Mouse (Mus musculus): Measurements from ENCODE around the gene Sds.
A peak's percentile ranks its signal among the peaks of the same experiment; 100 is the strongest.

Sds gene

DNA sequence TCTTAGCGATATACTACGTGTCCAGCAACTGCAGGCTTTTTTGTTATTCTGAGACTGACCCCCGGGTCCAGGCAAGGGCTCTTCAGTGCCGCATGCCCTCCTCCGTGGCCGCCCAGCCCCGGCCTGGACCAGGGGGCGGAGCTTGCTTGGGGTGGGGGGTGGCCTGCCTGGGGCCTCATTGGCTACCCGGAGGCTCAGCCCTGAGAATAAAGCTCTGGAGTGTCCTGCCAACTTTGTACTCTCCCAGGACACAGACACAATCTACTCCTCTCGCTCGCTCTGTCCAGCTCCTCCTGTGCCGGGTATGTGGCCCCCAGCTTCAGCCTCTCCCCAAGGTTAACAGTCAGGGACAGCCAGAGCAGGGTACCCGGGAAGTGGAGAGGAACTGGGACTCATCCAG lies at the start of gene Sds:
Gene Sds, plus strand, starts transcription at position 231 of the 400 bp plus-strand sequence.
- no peak for DNase-seq (ENCODE audit: low read depth, low spot score)

DNA sequence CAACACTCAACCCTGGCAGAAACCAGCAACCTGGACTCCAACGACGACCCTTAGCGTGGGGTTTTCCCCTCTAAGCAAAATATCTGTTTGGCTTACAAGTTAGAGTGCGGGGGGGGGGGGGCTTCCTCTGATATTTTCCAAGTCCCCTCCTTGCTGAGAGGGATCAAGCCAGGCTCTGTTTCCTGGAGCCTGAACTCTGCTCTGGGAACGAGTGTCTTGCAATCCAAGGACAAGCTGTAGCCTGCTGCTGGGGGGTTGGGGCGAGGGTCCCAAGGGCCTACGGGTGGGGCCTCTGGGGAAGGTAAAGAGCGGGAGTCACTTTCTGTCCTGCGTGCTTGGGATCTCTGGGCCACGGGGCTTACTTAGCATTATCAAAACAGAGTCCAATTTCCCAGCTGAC lies 49.8 kb upstream of the Sds start:
- DNase-seq (ENCODE audit: low read depth, low spot score), result no peak

DNA sequence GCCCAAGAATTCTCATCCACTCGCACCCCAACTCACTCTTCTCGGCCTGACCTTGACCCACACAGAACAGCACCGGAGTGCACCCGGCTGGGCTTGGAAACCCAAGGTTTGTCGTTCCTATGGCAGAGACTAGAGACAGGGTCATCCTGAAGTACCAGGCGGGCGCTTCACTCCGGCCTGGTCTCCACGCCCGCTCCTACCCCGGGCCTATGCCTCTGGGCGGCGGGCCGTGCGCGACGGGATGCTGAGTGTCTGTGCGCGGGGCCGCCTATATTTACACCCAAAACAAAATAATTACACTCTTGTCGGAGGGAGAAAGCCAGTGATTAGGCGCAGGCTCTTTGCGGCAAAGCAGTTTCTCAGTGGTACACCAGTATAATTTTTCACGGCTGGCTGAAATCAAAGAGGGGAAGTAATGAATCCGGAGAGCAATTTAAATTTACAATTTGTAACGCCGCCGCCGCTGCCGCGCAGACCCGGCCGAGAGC lies 48.8 kb upstream of the Sds start:
- no peak for DNase-seq (ENCODE audit: low read depth, low spot score)

DNA sequence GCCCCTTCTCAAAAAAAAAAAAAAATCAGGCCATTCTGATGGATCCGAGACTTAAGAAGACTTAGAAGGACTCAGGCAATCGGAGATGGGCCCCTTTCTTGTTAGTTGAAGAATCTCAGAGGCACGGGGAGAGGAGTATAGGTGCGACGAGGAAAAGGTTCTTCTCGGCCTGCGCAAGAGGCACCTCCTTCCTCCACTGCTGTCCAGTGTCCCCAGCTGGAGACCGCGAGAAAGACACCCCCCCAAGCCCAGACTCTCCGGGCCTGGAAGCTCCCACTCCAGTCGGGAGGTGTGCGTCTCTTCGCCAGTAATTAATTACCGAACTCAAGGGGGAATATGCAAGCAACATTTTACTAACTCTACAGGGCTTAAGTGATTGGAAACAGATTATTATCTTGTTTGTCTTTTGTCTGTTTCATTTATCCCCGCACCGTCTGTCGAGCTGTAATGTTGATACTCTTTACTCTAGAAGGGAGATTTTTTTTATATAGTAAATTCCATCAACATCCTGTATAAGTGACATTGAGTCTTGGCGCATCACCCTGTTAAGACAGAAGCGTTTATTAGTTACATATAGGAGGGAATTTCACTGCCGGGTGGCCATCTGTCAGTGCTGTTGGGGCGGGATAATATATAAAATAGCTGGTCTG lies 48.0 kb upstream of the Sds start:
- DNase-seq (ENCODE audit: low read depth, low spot score), result no peak

DNA sequence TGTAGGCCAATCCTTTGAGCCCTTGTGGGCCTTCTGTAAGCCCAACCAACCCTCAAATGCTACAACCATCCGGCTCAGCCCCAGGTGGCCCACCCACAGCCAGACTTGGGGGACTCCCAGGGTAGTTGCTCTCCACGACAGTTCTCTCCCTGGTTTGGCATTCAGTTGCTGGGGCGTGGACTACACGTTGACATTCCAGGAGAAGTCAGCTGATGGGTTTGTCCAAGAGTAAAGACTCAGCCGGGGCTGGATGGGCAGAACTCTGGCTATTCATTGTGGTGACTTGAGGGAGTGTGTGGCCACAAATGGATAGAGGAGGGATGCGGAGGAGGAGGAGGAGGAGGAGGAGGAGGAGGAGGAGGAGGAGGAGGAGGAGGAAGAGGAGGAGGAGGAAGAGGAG lies 47.3 kb upstream of the Sds start:
- no peak for DNase-seq (ENCODE audit: low read depth, low spot score)

DNA sequence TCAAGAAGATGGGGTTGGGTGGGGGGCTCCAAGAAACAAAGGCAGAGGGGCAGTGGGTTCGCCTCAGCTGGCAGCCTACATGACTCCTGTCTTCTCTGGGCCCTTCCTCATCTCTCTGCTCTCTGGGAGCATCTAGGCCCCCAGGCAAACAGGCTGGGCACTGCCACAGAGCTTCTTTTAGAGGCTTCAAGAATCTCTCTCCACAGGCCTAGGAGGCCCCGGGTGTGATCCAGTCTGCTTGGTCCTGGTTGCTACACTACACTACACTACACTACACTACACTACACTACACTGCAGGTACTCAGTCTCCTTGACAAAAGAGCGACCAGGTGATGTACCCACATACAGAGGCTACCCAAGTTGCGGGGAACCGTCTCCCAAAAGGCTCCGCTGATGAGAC lies 46.6 kb upstream of the Sds start:
- DNase-seq (ENCODE audit: low read depth, low spot score), result no peak

DNA sequence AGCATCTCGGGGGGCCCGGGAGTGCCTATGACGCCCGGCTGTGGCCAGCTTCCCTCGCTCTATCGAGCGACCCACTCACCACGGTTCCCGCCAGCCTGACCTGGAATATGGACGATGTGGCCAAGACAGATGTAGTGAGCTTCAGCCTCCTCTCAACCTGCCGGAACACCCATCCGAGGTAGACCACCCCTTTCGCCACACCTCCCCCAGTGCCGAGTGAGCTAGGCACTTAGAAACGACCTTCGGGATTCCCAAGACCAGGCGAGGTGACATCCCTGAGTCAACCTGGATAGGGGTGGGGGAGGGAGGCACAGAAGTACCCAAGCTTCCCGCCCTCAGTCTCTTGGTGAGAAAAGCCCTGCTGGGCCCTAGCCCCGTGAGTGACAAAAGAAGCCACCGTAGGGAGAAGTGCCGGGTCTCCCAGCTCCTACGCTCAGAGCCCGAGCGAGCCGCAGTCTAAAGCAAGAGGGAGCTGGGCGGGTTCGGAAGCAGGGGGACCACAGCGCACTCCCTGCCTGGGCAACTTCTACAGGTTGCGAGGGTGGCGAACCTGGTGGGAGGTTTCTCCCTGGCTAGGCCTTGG lies 45.2 kb upstream of the Sds start:
- no peak for DNase-seq (ENCODE audit: low read depth, low spot score)

DNA sequence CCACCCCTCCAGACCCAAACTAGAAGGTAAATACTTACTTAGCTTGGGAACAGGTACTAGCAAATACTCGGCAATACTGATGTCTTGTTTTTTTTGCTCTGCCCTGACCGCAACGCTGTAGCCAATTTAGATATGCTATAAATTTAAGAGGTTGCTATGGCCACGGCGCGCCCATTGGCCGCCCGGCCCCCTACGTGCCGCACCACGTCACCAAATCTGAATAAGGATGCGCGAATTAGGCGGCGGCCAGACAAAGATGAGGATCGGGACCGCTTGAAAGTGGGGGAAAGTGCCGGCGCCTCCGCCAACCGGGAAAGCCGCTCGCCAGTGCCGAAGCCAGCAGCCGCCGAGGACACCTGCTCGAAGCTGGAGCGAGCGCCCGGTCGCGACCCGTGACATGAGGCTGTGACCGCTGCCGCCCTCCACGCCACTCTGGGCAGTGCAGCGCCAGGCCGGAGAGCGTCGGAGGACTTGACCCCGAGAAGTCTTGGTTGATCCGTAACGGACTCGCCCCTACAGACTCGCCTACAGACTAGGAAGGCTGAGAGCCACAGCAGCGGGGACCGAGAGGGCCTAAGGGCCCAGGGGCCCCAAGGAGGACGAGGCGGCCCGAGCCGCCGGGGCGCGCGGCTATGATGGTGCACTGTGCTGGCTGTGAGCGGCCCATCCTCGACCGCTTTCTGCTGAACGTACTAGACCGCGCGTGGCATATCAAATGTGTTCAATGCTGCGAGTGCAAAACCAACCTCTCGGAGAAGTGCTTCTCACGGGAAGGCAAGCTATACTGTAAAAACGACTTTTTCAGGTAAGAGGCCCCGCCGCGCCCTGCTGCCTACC lies 44.5 kb upstream of the Sds start, which contains the start of gene Lhx5:
Gene Lhx5, plus strand, starts transcription at position 51 of the 837 bp plus-strand sequence.
- DNase-seq (ENCODE audit: low read depth, low spot score), result peak; percentile 62

DNA sequence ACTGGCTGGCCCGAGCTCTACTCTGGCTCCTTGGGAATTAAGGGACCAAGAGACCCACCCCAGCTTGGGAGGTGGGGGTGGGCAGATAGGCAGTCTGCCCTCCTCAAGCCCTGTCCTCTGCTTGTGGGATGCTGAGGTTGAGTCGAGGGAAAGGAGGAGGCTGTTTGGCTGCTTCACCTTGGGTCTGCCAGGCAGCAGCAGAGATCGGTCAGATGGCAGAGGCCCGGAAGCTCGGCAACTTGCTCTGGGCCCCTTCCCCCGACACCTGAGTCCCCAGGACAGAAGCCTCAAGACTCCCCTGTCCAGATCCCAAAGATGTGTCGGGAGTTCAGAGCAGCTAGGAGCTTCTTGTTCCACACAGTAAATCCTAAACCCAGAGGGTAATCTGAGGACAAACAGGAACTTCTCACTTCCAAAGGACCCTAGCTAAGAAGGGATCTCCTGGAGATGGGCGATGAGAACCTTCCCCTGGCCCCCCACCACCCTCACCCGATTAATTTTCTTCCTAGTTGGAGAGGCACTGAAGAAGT lies 43.8 kb upstream of the Sds start:
- DNase-seq (ENCODE audit: low read depth, low spot score), result no peak

DNA sequence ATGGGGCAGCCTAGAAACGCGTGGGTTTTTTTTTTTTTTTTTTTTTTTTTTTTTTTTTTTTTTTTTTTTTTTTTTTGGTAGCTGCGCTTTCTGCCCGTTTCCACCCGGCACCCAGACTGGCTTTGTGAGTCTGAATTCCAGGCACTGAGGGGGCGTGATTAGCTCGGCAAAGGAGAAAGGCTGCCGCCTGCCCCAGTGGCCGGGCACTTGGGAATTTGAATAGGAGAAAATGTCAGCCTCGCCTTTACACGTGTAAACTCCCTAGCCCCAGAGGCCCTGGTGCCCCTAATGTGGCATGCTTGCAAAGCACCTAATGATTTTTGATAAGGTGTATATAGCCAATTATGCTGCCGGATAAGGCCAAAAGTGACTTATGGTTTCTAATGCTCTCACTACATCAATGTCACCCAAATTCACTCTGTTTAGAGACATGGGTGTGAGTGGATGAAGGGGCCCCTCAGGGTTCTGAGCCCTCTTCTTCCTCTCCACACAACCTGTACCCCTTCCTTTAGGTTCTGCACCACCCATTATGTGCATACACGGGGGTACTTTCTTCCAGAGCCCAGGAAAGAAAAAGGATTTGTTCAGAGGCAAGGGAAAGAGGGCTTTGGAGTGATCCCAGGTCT lies 43.1 kb upstream of the Sds start:
- DNase-seq (ENCODE audit: low read depth, low spot score), result no peak

DNA sequence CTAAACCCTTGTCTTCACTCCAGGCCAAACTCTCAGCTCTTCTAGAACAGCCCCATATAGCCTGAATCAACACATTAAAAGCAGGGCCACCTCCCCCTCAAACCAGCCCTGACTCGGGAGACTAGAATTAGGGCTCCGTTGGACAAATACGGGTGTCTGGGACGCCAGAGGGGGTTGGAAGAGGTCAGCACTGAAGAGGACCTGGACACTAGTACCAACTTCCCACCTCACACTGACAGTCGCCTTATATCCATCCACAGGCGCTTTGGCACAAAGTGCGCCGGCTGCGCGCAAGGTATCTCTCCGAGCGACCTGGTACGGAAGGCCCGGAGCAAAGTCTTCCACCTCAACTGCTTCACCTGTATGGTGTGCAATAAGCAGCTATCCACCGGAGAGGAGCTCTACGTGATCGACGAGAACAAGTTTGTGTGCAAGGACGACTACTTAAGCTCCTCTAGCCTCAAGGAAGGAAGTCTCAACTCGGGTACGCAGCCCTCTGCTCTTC lies 42.0 kb upstream of the Sds start:
- no peak for DNase-seq (ENCODE audit: low read depth, low spot score)

DNA sequence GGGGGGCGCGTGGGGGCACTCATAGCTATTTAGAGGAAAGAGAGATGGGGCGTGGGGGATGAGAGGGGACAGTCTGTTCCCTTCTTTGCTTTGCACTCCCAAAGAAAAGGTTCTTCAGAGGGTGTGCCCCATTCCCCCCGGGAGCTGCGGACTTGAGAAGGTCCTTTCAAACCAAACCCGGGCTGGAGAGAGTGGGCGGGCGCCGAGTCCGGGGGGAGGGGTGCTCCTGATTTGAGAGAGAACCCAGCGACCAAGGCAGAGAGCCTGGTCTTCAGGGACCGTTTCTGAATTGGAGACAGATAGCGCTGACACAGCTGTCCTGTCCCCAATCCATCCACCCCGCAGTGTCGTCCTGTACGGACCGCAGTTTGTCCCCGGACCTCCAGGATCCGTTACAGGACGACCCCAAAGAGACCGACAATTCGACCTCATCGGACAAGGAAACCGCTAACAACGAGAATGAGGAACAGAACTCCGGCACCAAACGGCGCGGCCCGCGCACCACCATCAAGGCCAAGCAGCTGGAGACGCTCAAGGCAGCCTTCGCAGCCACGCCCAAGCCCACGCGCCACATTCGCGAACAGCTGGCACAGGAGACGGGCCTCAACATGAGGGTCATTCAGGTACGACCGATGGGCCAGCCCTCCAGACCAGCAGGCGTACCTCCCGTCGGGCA lies 41.2 kb upstream of the Sds start:
- DNase-seq (ENCODE audit: low read depth, low spot score), result no peak

DNA sequence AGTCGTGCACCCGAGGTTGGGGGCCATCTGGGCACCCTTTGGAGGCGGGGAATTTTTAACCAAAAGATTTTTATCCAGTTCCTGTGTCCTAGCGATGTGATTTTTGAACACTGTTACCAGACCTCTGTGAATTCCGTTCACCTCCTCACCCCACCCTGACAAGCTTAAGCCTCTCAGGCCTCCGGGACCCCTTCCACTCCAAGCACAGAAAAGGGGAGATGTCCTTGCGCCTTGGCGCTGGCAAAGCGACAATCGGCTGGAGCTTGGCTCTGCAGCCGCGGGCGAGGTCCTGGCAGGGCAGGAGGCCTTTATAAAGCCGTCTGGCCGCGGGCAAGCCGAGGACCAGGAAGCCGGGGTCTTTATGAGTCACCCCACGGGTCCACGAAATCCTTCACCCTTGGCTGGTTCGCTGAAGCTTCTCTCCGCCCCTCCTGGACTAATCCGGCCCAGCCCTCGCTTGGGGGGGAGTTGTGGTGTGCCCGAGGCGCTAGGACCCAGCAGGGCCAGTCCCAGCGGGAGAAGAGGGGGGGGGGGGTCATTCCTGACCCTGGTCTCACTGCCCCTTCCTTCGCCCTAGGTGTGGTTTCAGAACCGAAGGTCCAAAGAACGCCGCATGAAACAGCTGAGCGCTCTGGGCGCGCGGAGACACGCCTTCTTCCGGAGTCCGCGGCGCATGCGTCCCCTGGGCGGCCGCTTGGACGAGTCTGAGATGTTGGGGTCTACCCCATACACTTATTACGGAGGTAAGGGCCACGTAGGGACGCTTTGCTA lies 40.4 kb upstream of the Sds start:
- DNase-seq (ENCODE audit: low read depth, low spot score), result no peak

DNA sequence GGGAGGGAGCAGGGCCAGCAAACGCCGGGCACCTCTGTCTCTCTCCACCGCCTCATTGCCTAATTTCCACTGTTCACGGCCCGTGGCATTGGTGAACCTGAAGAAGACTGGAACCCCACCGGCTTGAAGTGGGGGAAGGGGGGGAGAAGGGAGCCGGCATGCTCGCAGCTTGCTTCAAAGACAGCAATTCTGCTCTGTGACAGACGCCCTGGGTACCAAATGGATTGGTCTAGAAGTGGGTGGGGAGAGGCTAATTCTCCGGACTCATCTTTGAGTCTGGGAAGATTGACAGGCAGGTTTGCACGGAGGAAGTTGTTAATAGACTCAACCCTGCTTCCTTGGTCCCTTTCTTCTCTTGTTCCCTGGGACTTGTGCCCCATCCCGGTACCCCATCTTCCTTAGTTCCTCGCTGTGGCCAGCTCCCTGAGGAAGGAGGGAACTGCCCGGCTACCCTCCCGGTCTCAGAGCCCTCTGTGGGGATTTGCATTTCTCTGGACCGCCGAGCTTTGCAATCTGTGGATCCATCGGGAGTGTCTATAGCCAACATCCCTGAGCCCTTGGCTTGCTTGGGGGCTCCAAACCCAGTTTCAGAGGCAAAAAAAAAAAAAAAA lies 39.3 kb upstream of the Sds start:
- DNase-seq (ENCODE audit: low read depth, low spot score), result no peak

DNA sequence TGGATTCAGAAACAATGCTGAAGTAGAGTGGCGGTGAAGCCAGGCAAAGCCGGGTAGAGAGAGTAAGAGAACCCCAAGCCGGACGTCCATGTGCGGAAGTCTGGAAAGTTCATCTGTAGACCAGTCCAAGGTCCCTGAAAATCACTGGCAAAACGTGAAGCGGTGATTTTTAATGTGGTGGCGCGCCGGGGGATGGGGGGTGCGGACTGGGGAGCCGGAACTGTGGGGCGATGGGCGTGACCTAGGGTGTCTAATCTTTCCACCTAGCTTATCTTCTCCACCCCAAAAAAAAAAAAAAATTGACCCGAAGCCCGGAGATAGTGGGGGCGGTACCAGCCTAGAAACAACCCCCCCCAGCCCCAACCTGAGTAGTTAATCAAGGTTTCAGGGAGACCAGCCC lies 38.8 kb upstream of the Sds start:
- DNase-seq (ENCODE audit: low read depth, low spot score), result no peak

DNA sequence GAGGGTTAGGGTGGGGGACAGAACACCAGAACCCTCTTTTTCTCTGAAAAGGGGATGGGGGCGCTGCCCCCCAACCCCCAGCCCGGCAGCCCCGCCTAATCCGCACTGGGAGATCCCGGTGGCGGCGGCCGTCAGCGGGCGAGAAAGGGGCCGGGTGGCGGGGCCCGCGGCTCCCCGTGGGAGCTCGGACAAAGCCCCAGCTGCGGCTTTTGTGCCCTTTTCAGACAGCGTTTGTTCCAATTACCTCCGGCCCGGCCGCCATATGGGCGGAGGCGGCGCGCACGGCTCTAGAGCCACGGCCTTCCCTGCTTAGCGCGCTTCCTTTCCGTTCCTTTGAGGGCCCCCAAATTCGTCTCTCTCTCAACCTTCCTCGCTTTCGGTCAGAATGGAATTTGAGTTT lies 38.3 kb upstream of the Sds start:
- no peak for DNase-seq (ENCODE audit: low read depth, low spot score)

DNA sequence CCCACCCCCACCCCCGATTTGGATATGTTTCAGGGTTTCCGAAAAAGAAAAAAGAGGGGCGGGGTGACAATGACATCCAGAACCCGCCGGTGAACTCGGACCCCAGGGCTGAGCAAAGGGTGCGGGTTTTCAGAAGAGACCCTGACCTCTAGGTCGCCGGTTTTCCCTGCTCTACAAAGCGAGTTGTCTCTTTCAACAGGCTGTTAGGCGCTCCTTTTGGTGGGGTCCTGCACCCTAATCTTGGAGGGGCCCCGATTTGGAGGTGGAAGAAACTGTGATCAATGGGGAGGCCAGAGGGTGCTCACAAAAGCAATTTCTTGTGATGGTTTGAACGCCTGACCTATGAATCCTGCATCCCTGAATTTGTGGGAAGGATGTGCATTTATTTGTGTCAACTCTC lies 37.9 kb upstream of the Sds start:
- no peak for DNase-seq (ENCODE audit: low read depth, low spot score)

DNA sequence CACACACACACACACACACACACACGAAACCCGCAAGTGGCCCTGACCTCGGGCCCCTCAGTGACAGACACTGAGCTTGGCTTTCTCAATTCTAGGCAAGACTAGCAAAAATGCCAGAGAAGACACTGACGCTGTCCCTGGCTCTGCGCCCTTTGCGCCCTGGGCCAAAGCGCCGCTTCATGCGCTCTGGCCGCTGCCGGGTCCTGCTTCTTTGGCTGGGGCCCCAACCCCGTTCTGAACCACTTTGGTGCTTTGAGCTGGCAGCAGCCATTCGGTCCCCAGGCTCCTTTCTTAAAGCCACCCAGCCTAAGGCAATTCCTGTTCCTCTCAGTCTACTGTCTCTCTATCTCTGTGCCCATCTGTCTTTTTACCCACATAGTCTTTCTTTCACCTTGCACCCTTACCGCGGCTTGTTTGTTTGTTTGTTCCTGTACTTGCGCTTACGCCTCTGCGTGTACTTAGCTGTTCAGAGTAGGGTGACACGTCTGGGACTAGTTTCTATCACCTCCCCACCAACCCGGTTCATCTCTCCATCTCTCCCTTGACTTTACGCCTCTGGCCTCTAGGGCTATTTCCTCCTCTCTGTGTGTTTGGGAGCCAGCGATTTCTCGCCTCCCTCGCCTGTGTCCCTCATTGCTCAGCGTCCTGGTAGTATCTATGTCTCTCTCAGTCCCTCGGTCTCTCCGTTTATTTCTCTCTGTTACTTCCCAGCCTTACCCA lies 37.2 kb upstream of the Sds start:
- no peak for DNase-seq (ENCODE audit: low read depth, low spot score)

DNA sequence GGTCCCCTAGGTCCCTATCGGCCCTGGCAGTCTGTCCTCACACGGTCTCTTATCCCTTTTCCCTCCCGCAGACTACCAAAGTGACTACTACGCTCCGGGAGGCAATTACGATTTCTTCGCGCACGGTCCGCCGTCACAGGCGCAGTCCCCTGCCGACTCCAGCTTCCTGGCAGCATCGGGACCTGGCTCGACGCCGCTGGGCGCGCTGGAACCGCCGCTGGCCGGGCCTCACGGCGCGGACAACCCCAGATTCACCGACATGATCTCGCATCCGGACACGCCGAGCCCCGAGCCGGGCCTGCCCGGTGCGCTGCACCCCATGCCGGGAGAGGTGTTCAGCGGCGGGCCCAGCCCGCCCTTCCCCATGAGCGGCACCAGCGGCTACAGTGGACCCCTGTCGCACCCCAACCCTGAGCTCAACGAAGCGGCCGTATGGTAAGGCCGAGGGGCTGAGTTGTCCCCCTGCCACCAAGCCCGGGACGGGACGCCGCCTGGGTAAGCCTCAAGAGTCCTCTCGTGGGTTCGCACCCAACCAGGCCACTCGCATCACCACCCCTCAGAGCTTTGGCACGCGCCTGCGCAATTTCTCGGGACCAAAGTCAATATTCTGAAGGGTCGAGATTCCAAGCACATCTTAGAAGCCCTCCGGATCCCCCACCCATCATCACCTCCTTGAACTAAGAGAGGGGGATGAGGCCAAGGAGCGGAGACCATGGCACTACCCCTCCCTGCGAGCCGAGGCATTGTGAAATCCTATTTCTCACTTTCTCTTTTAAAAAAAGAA lies 36.2 kb upstream of the Sds start:
- DNase-seq (ENCODE audit: low read depth, low spot score), result no peak

All from brain, adult 2 months (tissue).